Mouse (Mus musculus): Measurements from ENCODE around the gene Antxr2. TPM values are rescaled to one million over a fixed set of nuclear protein-coding genes. Genes with fewer than 3 reads are reported as not detected.
A peak's percentile ranks its signal among the peaks of the same experiment; 100 is the strongest.

The Antxr2 gene
- total RNA-seq, 2 experiments from 2014 or later: 1.3 to 2.0 TPM

DNA sequence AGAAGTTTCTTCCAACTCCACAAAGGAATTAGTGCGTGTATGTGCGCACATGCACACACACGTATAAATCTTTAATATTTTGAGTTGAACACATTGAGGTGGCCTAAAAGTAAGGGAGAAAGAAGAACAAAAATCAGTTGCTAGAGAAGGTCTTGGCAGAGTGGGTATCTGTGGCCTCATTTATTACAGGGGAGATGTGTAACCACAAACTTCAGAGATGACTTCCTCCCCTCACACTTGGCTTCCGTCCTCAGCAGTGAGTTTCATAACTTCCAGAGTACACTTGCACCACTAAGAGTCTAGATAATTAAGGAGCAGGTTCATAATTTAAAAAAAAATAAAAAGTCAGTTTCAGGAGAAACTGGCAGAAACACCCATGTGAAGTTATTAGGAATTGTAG, 84.6 kb downstream of the Antxr2 start:
- no peak for DNase-seq (ENCODE audit: low spot score in 2 of 2)
- intact Hi-C loops (cut with DNase I): no loop called here

DNA sequence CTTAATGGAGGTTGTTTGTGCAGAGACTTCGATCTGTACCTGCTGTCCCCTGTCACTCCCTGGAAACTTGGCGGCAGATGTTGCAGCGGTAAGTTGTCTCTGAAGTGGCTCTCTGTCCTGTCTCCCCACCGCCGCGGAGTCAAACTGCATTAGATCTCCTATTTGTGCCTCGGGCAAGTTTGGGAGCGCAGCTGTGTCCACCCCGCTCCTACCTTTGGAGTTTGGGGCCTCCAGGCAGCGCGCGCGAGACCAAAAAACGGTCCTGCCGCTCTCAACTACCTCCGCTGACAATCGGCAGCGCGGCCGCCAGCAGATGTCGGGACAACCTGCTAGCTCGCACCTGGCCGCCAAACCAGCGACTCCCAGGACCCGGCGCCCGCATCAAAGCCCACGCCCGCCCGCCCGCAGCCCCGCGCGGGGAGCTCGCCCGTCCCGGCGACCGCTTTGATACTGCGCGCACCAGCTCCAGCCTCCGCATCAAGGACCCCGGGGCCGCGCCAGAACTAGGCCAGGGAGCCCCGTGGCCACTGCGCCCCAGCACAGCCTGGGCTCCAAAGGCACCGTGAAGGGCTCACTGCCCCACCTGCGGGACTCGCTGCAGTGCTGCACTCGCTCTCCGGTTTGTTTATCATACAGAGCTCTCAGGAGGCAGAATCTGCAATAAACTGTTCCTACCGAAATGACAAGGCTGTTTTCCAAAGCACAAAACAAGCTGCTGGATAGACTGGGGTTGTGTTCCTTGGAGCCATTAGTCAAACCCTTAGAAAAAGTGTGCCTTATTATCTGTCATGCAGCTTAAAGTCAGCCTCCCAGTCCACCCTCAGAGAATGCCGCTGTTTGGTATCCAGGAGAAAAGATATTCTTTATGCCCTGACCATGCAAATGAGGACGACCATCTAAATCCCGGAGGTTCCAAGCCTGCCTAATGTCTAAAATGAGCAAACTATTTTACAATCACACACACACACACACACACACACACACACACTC, 95.4 kb downstream of the Antxr2 start:
- intact Hi-C loops (cut with DNase I): loop anchor here (10.0 kb wide), 1 partner anchor 249 kb away; no protein-coding TSS in a partner anchor
- DNase-seq (ENCODE audit: low spot score in 2 of 2): peak; percentile 43 to 58

DNA sequence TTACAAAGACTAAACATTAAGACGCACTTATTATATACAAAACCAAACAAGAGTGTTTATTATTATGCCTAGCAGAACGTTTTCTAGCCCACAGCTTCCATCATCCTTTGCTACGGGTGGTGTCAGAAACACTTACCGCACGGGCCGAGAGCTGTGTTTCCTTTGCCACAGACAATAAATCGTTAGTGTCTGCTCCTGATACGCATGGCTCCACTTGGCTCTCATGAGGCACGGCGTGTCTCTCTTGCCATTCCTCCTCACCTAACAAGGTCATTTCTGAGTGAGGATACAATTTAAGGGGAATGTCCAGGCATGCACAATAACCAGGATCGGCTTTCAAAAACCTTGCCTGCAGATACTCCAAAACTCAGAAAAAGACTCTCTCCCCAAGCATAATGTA, 113.2 kb downstream of the Antxr2 start:
- no peak for DNase-seq (ENCODE audit: low spot score in 2 of 2)
- intact Hi-C loops (cut with DNase I): no loop called here

DNA sequence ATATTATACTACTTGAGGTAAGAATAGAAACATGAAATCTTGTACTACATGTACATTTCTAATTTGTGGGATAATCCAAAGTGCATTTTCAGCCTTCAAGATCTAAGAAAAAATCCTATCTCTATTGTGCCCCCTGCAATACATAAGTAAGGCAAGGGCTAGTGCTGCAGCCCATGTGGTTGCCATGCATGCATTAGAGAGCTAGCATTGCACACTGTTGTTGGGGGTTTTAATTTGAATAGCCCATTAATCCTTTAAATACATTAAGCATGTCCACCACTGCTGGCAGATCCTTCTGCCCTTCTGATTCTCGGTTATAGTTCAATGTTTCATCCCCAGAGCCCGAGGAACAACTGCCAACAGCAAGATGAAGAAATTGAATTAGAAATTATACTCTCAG, 116.0 kb downstream of the Antxr2 start:
- no peak for DNase-seq (ENCODE audit: low spot score in 2 of 2)

DNA sequence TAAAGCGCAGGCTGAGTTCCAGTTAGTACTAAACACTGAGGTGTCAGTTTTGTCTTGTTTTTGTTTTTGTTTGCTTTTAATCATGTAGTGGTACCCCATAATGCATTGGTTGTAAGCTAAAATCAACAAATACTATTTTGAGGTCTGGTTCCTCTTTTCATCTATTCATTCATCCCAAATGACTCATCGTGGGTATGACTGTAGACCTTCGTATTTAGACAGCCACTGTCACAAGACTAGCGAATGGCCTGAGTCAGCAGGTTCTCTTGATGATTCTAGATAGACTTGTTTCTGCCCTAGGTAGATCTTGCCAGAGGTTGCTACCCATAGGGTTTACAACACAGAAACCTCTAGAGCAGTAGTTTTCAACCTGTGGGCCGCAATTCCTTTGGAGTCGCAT, 116.9 kb downstream of the Antxr2 start:
- intact Hi-C loops (cut with DNase I): no loop called here
- no peak for DNase-seq (ENCODE audit: low spot score in 2 of 2)

More for the DNA sequence above, 116.0 kb downstream of the Antxr2 start:
- intact Hi-C loops (cut with DNase I): no loop called here

DNA sequence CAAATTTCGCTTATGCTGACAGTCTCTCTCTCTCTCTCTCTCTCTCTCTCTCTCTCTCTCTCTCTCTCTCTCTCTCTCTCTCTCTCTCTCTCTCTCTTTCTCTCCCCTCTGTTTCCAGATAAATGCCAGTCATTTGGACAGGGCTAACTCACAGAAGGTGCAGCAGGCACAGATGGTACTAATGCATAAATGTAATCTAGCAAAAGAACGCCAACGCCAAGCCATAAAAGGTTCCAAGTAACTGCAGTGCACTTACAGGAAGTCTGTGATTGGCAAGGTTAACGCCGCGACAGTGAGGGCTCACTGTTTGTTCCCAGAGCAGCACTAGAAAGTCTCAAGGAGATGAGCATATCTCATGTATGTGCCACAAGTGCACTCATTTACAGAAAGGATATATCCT, 123.4 kb downstream of the Antxr2 start:
- DNase-seq (ENCODE audit: low spot score in 2 of 2): no peak
- intact Hi-C loops (cut with DNase I): no loop called here

DNA sequence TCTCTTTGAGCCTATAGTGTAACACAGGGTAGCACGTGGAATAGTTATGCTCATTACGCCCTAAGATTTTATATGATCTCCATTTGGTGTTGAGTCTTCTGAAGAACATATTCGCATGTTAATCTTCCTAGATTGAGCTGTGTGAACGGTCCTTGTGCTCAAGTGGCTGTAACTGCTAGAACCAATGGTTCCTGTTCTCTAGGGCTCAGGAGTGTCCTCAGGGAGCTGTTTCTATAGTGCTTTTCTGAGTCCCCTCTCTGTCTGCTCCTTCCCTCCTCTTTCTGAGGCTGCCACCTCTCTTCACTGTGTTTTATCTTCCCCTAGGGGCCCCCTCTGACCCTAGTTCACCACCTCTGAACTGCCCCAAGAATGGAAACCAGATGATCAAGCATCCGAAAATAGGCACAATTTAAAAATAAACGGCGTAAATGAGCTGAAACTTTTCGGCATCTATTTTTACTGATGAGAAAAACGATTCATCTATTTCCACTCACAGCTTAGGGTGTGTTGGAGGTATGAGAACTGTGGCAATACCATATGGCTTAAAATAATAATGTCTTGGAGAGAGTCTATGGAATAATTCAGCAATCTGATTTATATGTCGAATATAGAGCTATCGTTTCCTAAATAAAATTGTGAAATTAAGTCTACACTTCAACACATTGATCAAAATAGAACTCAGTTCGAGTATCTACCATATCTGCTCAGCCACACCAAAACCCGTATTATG, 124.1 kb downstream of the Antxr2 start:
- peak; percentile 22 to 32 for DNase-seq (ENCODE audit: low spot score in 2 of 2)
- intact Hi-C loops (cut with DNase I): no loop called here

DNA sequence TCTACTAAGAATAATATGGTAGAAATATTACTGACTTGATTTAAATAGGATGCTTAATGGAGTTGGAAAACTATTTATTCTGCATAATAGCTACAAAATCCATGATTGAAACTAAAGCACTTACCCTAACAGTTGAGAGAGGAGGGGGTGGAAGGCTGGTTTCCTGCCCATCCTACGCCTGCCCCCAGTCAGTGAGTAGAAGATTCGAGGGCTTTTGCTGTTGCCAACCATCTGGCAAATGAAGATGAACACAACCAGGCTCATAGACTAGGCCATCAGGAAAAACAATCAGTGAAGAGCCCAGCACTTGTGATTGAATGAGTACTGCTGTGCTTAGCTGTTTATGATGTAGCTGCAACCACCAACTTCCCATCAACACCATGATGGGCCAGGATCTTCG, 125.0 kb downstream of the Antxr2 start:
- DNase-seq (ENCODE audit: low spot score in 2 of 2): no peak
- intact Hi-C loops (cut with DNase I): no loop called here

DNA sequence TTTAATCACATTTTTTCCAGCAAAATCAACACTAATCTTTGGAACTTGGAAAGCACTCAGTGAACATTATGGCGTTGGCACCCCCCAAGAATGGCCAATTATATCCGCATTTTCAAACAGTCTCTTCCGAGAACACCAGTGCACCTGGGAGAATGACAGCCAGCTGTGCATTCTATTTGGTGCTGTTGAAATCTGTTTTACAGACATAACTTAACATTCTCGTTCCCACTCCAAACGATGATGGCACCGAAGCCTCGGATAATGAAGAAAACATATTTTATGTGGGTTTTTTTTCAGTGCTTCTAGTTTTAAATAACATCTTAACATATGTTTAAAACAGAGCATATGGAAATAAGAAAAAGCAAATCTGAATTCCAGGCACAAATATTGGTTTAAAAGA, 129.7 kb downstream of the Antxr2 start:
- peak; percentile 19 to 31 for DNase-seq (ENCODE audit: low spot score in 2 of 2)
- intact Hi-C loops (cut with DNase I): no loop called here

DNA sequence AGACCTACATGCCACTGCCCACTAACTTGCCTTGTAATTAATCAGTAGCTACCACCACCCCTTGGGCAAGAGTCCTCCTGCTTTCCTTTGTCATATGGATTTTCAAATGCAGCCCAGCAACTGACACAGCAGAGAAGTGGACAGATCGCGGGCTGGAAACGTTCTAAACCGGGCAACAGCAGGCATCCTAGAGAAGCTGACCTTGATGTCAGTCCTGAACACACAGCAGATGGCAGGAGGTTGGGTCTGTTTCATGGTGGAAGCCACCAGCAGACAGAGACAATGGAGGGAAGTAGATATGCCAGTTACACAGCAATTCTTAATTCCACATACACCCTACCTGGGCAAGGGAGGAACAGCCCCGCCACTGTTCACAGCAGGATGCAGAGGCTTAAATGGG, 131.5 kb downstream of the Antxr2 start:
- intact Hi-C loops (cut with DNase I): no loop called here
- no peak for DNase-seq (ENCODE audit: low spot score in 2 of 2)

DNA sequence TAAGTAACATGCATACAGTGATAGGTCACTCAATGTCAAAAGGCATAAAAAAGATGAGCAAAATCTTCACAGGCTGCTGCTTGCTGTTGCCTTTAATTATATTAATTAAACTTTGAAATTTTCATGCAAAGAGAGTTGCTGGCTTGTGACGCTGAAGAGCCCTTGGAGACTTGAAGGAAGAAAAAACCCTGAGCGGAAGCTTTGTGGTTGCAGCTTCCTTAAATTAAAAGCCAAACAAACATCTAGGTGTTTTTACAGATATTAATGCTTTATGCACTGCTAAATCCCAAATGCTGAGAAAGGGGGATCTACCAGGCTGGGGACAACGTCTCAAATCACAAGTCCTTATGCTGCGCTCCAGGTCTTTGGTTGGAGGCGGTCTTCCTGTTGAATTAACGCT, 145.4 kb downstream of the Antxr2 start:
- intact Hi-C loops (cut with DNase I): no loop called here
- no peak for DNase-seq (ENCODE audit: low spot score in 2 of 2)

DNA sequence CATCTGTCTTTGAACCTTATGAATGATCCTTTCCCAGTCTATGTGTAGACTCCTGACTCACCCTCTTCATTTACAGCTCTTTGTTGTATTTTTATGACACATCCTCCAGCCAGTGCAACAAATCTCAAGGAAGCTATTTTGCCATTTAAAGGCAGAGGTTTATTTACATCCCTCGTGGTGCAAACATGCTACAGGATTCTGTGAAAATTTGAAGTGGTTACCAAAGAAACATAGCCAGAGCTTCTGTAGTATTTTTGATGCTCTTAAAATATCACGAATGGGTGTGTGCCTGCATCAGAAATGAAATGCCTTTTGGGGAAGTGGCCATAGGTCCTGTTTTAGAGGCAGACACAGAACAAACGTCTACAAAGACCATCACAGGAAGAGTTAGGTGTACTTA, 146.7 kb downstream of the Antxr2 start:
- intact Hi-C loops (cut with DNase I): no loop called here
- no peak for DNase-seq (ENCODE audit: low spot score in 2 of 2)

DNA sequence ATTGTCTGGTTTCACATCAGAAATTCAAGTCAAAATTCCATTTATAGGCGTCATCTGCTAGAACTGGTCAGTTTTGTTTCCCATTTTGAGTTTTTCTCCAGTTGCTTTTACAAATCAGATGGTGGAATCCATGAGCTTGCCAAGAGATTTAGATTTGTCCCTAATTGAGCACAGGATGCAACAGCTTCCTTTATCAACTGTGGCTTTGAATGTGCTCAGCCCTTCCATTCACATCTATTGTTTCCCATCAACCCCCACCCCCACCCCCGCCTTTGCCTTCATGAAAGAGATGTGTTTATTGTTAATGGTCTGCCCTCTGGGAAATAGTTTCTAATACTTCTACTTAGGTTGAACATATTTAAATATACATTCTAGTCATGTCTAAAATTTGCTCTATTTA, 149.4 kb downstream of the Antxr2 start:
- no peak for DNase-seq (ENCODE audit: low spot score in 2 of 2)
- intact Hi-C loops (cut with DNase I): no loop called here

DNA sequence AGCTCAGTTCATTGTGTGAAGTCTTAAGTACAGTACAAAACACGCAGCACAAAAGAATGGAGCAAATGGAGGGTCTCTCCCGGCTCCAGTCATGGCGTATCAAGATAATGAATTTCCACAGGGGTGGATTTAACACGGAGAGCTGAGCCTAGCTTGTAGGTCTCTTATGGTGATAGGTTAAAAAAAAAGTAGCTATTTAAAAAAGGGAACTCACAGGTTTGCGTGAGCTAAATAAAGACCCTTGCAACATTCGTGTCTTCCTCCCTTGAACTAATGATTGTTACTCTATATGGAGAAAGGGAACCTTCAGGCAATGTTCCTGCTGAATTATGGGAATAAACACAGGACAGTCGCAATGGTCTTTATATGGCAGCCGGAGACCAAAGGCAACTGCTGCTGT, 150.7 kb downstream of the Antxr2 start:
- intact Hi-C loops (cut with DNase I): no loop called here
- no peak for DNase-seq (ENCODE audit: low spot score in 2 of 2)

DNA sequence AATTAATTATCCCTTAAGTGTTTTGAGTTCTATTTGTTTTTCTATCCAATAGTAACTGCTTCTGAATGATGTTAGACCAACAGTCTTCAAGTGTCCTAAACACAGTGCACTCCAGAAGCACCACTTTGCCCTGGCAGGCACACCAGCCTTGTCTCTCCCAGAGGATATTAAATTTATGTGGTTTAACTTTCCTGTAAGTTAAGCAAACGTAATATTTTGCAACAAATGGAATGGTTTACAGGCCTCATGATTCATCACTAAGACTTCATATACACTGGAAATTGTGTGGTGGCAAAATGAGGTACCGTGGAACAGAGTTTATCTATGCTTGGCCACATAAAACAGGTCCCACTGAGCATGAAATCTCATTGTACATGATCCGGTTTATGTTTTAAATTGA, 152.0 kb downstream of the Antxr2 start:
- DNase-seq (ENCODE audit: low spot score in 2 of 2): no peak
- intact Hi-C loops (cut with DNase I): no loop called here

DNA sequence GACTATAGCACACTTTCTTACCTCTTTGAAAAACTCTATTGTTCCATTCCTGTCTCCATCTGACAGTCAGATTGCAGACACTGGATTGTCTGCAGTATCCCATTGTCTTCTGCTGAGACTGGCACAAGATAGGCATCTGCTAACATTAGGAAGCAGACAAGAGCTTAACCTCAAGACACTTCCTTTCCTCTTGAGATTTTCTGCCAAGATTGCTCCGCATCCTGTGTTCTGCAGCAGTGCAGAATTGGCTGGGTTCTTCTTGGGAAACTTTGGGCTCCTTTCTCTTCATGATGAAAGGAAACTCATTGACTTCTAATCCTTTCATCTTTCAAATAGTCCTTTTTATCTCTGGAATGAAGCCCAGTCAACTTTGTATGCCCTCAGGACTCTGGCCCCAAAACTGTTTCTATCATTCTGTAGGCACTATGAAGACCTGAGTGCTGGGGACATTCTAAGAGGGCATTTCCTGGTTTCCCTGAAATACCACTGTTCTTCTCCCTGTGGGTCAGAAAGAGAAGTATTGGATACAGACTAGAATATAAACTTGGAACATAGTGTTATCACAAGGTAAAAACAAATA, 152.5 kb downstream of the Antxr2 start:
- no peak for DNase-seq (ENCODE audit: low spot score in 2 of 2)

DNA sequence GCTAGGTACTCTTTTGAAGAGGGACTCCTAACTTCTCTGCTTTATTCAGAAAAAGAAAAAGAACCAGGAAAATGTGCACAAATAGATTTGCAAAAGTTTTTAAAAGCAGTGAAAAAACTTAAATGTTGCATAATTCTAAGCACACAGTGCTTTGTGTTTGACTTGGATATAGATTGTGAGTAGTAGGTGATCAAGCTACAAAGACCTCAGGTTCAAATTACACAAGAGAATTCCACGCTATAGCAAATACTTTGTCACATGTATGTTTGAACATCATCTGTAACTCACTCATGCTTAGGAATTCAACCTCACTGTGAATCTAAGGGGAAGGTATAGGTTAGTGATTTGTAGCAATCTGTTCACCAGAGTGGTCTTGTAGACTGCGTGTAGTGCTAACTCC, 153.9 kb downstream of the Antxr2 start:
- intact Hi-C loops (cut with DNase I): no loop called here
- DNase-seq (ENCODE audit: low spot score in 2 of 2): no peak

More for the DNA sequence above, 152.5 kb downstream of the Antxr2 start:
- intact Hi-C loops (cut with DNase I): no loop called here

DNA sequence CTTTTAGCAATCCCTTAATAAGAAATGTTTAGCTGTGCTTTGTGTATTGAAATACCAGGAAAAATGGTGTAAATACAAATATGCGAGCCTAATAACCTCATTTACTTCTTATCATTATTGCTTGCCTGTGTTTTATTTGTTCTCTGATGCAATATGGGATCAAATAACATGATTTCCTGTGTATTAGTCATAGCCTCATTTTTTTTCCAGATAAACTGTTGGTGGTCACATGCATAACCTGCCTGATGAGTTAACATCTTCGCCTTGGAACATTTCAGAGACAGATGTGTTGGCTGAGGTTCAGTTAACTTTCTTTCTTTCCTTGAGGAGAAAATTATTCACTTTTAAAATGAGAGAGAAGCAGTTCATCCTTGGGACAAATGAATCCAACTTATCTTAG, 162.9 kb downstream of the Antxr2 start:
- DNase-seq (ENCODE audit: low spot score in 2 of 2): no peak
- intact Hi-C loops (cut with DNase I): no loop called here

DNA sequence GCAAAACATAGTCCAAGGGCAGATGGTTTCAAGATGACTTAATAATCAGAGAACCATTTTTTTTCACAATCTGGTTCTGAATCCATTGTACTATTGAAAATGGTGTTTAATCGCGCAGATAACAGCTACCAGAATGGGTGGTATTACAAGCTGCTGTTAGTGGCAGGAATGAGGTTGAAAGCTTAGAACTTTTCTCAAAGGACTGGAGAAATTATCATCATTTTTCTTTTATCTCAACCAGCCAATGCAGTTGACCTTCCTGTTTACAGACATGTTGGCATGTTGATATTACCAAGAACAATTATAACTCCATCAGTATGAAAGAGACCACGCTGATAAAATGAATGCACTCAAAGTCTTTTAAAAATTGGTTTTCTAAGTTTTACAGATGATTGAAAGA, 163.9 kb downstream of the Antxr2 start:
- DNase-seq (ENCODE audit: low spot score in 2 of 2): no peak
- intact Hi-C loops (cut with DNase I): no loop called here

DNA sequence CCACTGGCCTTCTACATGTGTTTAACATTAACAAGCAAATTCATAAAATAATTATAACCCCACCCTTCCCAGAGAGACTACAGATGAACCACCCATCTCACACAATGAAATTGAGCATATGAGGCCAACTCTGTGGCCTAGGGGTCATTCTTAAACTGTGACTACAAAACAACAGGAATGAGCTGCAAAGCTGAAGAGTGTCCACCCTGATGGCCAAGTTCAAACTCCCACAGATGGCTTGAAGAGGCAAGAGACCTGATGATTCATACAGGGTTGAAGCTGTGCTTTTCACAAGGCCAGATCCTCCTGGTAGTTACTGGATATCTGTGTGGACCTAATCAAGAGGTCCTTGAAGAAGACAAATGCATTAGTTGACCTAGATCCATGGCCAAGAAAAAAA, 173.7 kb downstream of the Antxr2 start:
- intact Hi-C loops (cut with DNase I): no loop called here
- no peak for DNase-seq (ENCODE audit: low spot score in 2 of 2)
